Mouse (Mus musculus) colon, adult 2 months (tissue): ENCODE results near the gene Khdrbs1. TPM values are rescaled to one million over a fixed set of nuclear protein-coding genes. Genes with fewer than 3 reads are reported as not detected.

Experiments used
- polyA plus RNA-seq: library from polyadenylated mRNA; depleted of rRNA; stranded (reverse); fragments of >200 nt; gene quantifications from 2 replicates; pipeline ENCODE4 v1.2.3, GENCODE M21; 2012; rRNA removed

Gene Khdrbs1
- polyA plus RNA-seq, result 28.6 and 37.4 TPM in 2 replicates

DNA sequence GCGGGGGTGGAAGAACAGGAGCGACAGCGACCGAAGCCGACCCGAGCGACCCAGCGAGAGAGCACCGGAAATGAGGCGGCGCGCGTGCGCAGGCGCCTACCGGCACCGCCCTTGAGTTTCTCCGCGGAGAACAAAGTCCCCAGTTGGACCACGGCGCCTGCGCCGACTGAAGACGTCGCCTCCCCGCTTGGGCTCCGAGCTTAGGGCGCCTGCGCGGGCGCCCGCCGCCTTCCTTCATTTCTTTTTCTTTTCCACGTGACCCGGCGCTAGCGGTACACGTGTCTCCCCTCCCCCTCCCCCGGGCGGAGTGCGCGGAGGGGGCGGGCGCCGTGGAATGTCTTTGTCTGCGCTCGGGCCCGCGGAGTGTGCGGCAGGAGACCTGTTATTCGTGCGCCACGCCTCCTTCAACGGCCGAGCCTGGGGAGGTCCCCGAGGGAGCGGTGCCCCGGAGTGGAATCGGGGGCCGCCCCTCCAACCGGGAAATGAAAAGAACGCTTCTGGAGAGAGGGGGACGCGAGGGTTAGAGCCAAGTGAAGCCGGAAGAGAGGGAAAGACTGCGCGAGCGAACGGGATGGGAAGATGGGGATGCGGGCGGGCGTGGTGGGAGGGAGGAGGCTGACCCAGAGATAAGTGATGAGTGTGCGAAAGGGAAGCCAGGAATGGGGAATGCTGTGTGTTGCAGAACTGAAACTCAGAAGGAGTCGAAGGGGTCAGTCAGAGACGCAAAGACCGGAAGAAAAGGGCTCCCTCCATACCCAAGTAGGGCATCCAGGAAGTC is at the start of gene Khdrbs1:
Khdrbs1 (minus strand) TSS at position 72 of the 778 bp plus-strand sequence.

DNA sequence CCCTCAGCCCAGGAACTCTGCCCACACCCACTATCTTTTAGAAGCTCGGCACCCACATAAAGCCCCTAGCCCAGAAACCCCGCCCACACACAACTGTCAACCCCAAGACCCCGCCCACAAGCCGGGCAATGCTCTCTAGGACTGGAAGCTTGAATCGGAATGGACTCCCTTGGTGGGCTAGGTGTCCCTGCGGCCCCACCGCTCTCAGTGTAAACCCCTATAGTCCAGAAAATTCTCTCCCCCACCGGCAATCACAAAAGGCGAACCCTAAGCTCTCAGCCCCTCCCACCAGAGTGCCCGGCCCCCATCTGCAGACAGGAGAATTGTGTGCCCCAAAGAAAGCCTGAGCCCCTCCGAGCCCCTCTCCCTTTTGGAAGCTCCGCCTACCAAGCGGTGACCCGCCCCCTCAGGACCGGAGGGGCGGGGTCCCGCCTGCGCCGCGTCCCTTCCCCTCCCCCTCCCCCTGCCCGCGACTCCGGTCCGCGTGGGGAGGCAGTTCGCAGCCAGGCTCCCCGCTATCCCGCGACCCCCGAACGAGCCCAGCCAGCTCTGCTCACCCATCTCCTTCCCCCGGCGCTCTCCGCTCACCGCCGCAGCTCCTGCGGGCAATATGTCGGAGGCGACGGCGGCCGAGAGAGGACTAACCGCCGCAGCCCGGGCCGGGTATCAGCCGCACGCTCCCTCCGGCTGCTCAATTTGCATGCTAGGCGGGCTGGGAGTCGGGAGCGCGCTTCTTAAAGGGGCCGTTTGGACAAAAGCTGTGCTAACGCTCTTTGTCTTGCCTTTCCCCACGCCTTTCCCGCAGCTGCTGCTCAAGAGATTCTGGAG is 45.7 kb downstream of the Khdrbs1 start, which contains the start of gene Tmem39b:
Tmem39b (minus strand) TSS at position 681 of the 828 bp plus-strand sequence.

DNA sequence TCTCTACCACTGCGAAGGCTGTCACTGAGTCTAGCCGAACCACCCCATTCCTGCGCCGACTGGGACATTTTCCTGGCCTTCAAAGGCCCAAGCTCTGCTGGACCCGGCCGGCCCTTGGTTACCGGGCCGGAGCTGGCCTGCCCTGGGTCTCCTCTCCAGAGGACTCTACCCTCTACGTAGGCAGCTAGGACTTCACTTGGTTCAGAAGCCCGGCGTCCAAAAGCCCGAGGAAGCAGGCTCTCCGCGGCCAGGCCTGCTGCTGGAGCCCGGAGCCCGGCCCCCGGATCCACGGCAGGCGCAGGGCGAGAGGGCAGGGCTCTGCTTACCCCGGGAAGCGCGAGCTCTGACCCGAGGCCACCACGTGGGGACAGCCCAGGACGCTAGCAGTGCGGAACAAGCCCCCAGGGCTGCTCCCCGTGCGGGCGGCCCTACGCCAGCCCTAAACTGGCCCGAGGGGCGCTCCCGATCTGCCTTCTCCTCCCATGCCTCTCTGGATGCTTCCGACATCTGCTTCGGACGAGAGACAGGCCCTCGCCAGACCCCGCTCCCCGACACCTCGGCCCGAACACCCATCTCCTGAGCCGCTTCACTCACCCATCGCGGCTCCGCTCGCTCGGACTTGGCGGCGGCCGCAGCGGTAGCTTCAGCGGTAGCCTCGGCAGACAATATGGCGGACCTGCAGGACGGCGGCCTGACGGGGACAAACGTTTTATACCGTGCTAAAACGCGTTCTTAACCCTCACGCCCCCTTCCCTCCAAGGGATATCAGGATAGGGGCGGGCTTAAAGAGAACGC is 69.8 kb downstream of the Khdrbs1 start, which contains the start of gene Kpna6:
Kpna6 (minus strand) TSS at position 685 of the 795 bp plus-strand sequence.

Other genes starting within 250 kb of the Khdrbs1 start
- gene Marcksl1, start 228.7 kb downstream of the Khdrbs1 start, polyA plus RNA-seq, result 19.3 and 20.7 TPM in 2 replicates
- 51.0 and 62.8 TPM in 2 replicates for gene Hdac1, start 199.6 kb downstream of the Khdrbs1 start, polyA plus RNA-seq
- gene Lck, start 168.7 kb downstream of the Khdrbs1 start, polyA plus RNA-seq, result 5.1 and 7.0 TPM in 2 replicates
- 0.91 and 1.0 TPM in 2 replicates for gene Fam167b, start 163.8 kb downstream of the Khdrbs1 start, polyA plus RNA-seq
- gene Eif3i, start 141.7 kb downstream of the Khdrbs1 start, polyA plus RNA-seq, result 261 and 280 TPM in 2 replicates
- 187 and 203 TPM in 2 replicates for gene Tmem234, start 141.6 kb downstream of the Khdrbs1 start, polyA plus RNA-seq
- 2.2 and 4.3 TPM in 2 replicates for gene Dcdc2b, start 128.0 kb downstream of the Khdrbs1 start, polyA plus RNA-seq
- 37.1 and 39.5 TPM in 2 replicates for gene Iqcc, start 123.2 kb downstream of the Khdrbs1 start, polyA plus RNA-seq
- gene Ccdc28b, start 118.4 kb downstream of the Khdrbs1 start, polyA plus RNA-seq, result 20.8 and 22.4 TPM in 2 replicates
- 26.4 and 28.9 TPM in 2 replicates for gene Txlna, start 101.2 kb downstream of the Khdrbs1 start, polyA plus RNA-seq
- gene Kpna6, start 69.5 kb downstream of the Khdrbs1 start, polyA plus RNA-seq, result 17.3 and 18.7 TPM in 2 replicates
- gene Tmem39b, start 45.5 kb downstream of the Khdrbs1 start, polyA plus RNA-seq, result 26.1 and 31.8 TPM in 2 replicates
- gene Ptp4a2, start 68.9 kb upstream of the Khdrbs1 start, polyA plus RNA-seq, result 71.1 and 72.6 TPM in 2 replicates
- not detected in 2 replicates for gene Spocd1, start 186.9 kb upstream of the Khdrbs1 start, polyA plus RNA-seq
- gene Adgrb2, start 242.6 kb upstream of the Khdrbs1 start, polyA plus RNA-seq, result 5.6 and 10.3 TPM in 2 replicates